Mouse (Mus musculus): ENCODE data around the gene Ccdc88c.

Ccdc88c gene

GRCm38 (mm10) chr12:100873612-100874011 lies 155.2 kb downstream of the Ccdc88c start:
- DNase-seq = no peak

DNA sequence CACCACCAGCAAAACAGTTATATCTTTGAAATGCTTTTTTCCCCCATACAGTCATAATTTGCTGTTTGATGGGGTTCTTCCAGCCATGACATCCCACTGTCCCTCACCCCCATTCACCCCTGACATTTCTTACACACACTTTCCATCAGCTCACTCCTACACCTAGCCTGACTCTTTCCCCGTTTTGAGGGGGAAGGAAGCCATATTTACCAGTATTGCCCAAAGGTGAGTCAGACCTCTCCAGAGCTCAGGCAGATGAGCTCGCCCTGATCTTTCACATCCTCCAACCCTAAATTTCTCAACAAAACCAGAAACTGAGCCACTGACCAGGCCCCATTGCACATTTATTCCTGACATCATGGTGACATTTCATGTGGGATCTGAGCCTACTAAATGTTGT lies 157.0 kb downstream of the Ccdc88c start:
- DNase-seq = no peak

GRCm38 (mm10) chr12:100871234-100871633 lies 157.6 kb downstream of the Ccdc88c start:
- DNase-seq = no peak

- DNase-seq = peak; percentile 39
These were observed 160.7 kb downstream of the Ccdc88c start for GRCm38 (mm10) chr12:100868049-100868622.

DNA sequence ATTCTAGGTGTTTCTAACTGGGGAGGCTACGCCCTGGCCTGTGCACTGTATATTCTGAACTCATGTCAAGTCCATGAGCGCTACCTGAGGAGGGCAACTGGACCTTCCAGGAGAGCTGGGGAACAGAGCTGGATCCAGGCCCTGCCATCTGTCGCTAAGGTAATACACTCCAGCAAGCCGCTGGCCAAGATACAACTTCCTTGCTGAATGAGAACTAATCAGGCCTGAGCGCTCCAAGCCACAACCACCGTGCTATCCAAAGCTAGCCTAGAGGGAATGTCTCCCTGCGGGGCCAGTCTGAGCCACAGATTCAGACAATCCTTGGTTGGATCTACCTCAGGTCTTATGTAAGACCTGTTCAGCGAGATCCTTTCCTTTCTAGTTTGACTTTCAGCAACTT lies 161.8 kb downstream of the Ccdc88c start:
- peak; percentile 97 for DNase-seq

- DNase-seq = no peak
These were observed 163.3 kb downstream of the Ccdc88c start for GRCm38 (mm10) chr12:100865509-100866078.

- no peak for DNase-seq
These were observed 163.8 kb downstream of the Ccdc88c start for GRCm38 (mm10) chr12:100865072-100865471.

DNA sequence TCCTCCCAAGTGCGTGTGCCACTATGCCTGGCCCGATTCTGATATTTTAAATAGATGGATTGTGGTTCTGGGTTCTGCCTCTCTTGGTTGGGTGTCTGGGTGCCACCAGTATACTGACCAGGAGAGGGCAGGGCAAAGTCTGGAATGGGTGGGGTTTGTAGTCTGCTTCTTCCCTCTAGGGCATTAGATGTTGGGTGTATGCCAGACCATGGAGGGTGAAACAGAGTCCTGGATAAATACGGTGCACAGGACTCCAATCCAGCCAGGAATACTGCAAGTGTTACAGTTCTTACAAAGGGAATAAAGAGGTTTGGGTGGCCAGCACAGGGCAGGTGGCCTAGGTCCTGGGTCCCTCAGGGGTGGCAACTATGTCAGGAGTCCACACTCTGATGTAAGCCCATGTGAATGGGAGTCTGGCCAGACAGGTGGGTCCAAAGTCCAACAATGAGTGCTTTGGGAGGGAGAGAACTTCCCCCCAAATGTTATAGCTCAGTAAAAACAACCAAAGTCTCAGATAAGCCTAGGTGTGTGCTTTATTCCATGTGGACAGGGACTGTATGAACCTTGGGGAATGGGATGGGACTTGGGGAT lies 165.9 kb downstream of the Ccdc88c start:
- no peak for DNase-seq

GRCm38 (mm10) chr12:100862272-100862671 lies 166.6 kb downstream of the Ccdc88c start:
- no peak for DNase-seq

All from cerebellum, adult 11-12 months (tissue).